Mouse (Mus musculus) embryonic fibroblast, embryonic 13.5 days (primary cell): ENCODE results near the gene Rcor1.

Experiments
- CTCF ChIP-seq: IDR thresholded peaks from 2 replicates; pipeline ENCODE4 v1.5.1; 2011; ENCODE audit warnings: mild to moderate bottlenecking, control low read depth, low read length, moderate library complexity, borderline replicate concordance; ENCODE audit not compliant: insufficient read depth
- POLR2A ChIP-seq: IDR thresholded peaks from 2 replicates; pipeline ENCODE4 v1.6.1; 2011; ENCODE audit warnings: low read depth, mild to moderate bottlenecking, control low read depth, low read length, moderate library complexity

DNA sequence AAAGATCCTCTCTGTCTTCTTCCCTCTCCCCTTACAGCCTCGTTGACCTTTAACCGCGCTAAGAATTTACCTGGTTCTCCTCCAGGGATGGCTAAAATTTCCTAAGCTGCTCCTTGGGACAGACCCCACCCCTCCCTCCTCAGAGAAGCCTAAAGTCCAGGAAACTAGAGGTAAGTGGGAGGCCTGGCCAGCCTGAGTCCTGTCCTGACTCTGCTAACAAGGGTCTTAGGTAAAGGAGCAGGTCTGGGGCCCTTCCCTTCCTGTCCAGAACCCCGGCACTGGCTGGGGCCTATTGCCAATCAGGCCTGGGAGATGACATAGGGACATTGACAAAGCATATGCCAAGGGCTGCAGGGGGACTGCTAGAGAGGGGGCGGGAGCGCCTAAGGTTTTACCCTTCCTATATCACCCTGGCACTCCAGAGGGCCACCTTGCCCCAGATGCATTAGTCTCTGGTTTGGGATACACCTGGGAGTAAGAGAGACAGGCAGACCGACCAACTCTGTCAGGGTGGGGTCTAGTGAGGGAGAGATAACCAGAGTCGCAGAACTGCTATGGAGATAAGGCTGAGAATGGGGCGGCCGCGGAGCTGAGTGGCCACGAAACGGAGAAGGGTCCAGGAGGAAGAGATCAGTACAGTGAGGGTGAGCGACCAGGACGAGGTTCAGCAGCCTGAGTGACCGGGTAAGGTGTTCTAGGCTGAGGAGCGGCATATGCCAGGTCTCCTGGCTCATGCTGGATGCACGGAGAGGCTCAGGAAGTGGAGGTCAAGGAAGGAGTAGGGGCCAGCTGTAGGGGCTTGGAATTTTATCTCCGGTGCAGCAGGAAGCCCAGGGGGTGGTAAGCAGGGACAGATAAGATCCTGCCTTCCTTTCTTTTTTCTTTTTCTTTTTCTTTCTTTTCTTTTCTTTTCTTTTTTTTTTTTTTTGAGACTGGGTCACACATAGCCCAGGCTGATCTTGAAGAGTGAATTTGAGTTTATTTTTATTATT lies 10.7 kb upstream of the Rcor1 start:
- TF ChIP-seq CTCF = no peak
- TF ChIP-seq POLR2A = no peak
